Mouse (Mus musculus) telencephalon, adult 2 months (tissue): ENCODE measurements around the gene Piezo1.
"Not testable (repeated sequence)": the region's sequence is repeated elsewhere in the genome, so short reads cannot be mapped to it uniquely, and the experiment has no call there.

Experiments
- DNase-seq: peaks from one replicate; pipeline ENCODE4 v3.0.0-alpha.2; 2011; ENCODE audit warnings: low read depth, low spot score

Gene Piezo1

GRCm38 (mm10) chr8:122551265-122552051 is at the start of gene Piezo1:
TSS of gene Piezo1 (minus strand) at chr8:122551329.
- DNase-seq, result no peak

- DNase-seq, result no peak
These were observed 49.5 kb upstream of the Piezo1 start for GRCm38 (mm10) chr8:122600666-122601065.

- no peak for DNase-seq
These were observed 44.9 kb upstream of the Piezo1 start for GRCm38 (mm10) chr8:122596031-122596430.

- DNase-seq, result no peak
These were observed 42.8 kb upstream of the Piezo1 start for GRCm38 (mm10) chr8:122593783-122594507.

- DNase-seq, result no peak
These were observed 42.1 kb upstream of the Piezo1 start for GRCm38 (mm10) chr8:122593240-122593639.

GRCm38 (mm10) chr8:122586749-122587148 is 35.6 kb upstream of the Piezo1 start:
- DNase-seq, result no peak

GRCm38 (mm10) chr8:122586171-122586570 is 35.0 kb upstream of the Piezo1 start:
- DNase-seq, result no peak

- DNase-seq, result no peak
These were observed 34.3 kb upstream of the Piezo1 start for GRCm38 (mm10) chr8:122585411-122585891.

GRCm38 (mm10) chr8:122584981-122585380 is 33.9 kb upstream of the Piezo1 start:
- no peak for DNase-seq

GRCm38 (mm10) chr8:122580926-122581325 is 29.8 kb upstream of the Piezo1 start:
- DNase-seq, result no peak

- no peak for DNase-seq
These were observed 28.1 kb upstream of the Piezo1 start for GRCm38 (mm10) chr8:122579196-122579595.

- no peak for DNase-seq
These were observed 26.0 kb upstream of the Piezo1 start for GRCm38 (mm10) chr8:122577116-122577515.

GRCm38 (mm10) chr8:122576648-122577022 is 25.5 kb upstream of the Piezo1 start, which contains the start of gene Aprt:
TSS of gene Aprt (minus strand) at chr8:122576909.
- peak; percentile 87 for DNase-seq

GRCm38 (mm10) chr8:122575735-122576647 is 24.9 kb upstream of the Piezo1 start:
- no peak for DNase-seq

- DNase-seq, result no peak
These were observed 24.2 kb upstream of the Piezo1 start for GRCm38 (mm10) chr8:122575286-122575685.

GRCm38 (mm10) chr8:122574667-122575251 is 23.6 kb upstream of the Piezo1 start:
- DNase-seq, result no peak

- DNase-seq, result no peak
These were observed 23.1 kb upstream of the Piezo1 start for GRCm38 (mm10) chr8:122574264-122574663.

- no peak for DNase-seq
These were observed 22.4 kb upstream of the Piezo1 start for GRCm38 (mm10) chr8:122573577-122573976.

GRCm38 (mm10) chr8:122573176-122573575 is 22.0 kb upstream of the Piezo1 start:
- not testable (repeated sequence) for DNase-seq

GRCm38 (mm10) chr8:122572751-122573150 is 21.6 kb upstream of the Piezo1 start:
- DNase-seq, result no peak

- DNase-seq, result no peak
These were observed 20.7 kb upstream of the Piezo1 start for GRCm38 (mm10) chr8:122571750-122572267.
